Mouse (Mus musculus) neutrophil, adult 83 days (primary cell): ENCODE measurements around the gene Hnf4a. TPM values are rescaled to one million over a fixed set of nuclear protein-coding genes. Genes with fewer than 3 reads are reported as not detected.

Source experiments
- total RNA-seq, 2 experiments: library from RNA; stranded (reverse); gene quantifications; one replicate each; pipeline ENCODE4 v1.2.4; 2023

Hnf4a gene
- total RNA-seq: not detected

GRCm38 (mm10) chr2:163506300-163507004, at the start of gene Hnf4a:
TSS of gene Hnf4a (plus strand) at chr2:163506808.

GRCm38 (mm10) chr2:163472466-163472851, 34.1 kb upstream of the Hnf4a start, which contains the start of gene Fitm2:
TSS of gene Fitm2 (minus strand) at chr2:163472629.

GRCm38 (mm10) chr2:163492018-163492417, 14.6 kb upstream of the Hnf4a start, which contains the start of gene R3hdml:
TSS of gene R3hdml (plus strand) at chr2:163492318.

GRCm38 (mm10) chr2:163602101-163602971, 95.7 kb downstream of the Hnf4a start, which contains the start of gene Ttpal:
TSS of gene Ttpal (plus strand) at chr2:163602314.

Other genes starting within 250 kb of the Hnf4a start
- under 1 TPM in 1 of 2 experiments, not detected in 1; 0.15 TPM for gene Jph2, start 108.8 kb upstream of the Hnf4a start, total RNA-seq
- 10 to 100 TPM; 66.5 to 74.8 TPM for gene Oser1, start 82.1 kb upstream of the Hnf4a start, total RNA-seq
- gene Gdap1l1, start 68.3 kb upstream of the Hnf4a start, total RNA-seq: not detected
- 1 to 10 TPM; 1.0 to 1.9 TPM for gene Fitm2, start 34.2 kb upstream of the Hnf4a start, total RNA-seq
- not detected for gene R3hdml, start 14.5 kb upstream of the Hnf4a start, total RNA-seq
- 10 to 100 TPM; 26.8 to 35.4 TPM for gene Ttpal, start 95.5 kb downstream of the Hnf4a start, total RNA-seq
- 100 to 1,000 TPM; 429 to 431 TPM for gene Serinc3, start 138.3 kb downstream of the Hnf4a start, total RNA-seq
- gene Pkig, start 151.6 kb downstream of the Hnf4a start, total RNA-seq: 10 to 100 TPM; 24.7 to 25.3 TPM
- gene Ada, start 243.4 kb downstream of the Hnf4a start, total RNA-seq: 10 to 100 TPM; 10.2 to 11.0 TPM